Mouse (Mus musculus) lung, embryonic 16.5 days (tissue): ENCODE data around the gene Clec1a. TPM values are rescaled to one million over a fixed set of nuclear protein-coding genes. Genes with fewer than 3 reads are reported as not detected.

ENCODE experiments used
- ATAC-seq: fragments of 200-750 bp; cut with Nextera tagmentation; 2 replicates; pipeline ENCODE4 v1.8.0; 2017; ENCODE audit warnings: low read depth, mild to moderate bottlenecking, moderate library complexity
- H3K27ac ChIP-seq: fragments of 300-500 bp; sonication (generic); 2 replicates; pipeline ENCODE4 v1.5.1; 2014; ENCODE audit warnings: mild to moderate bottlenecking, control low read depth, low read length
- H3K27me3 ChIP-seq: fragments of 300-500 bp; sonication (generic); 2 replicates; pipeline ENCODE4 v1.6.1; 2014; ENCODE audit warnings: low read depth, low read length, mixed read lengths; ENCODE audit not compliant: control insufficient read depth, insufficient read depth
- H3K36me3 ChIP-seq: fragments of 300-500 bp; sonication (generic); 2 replicates; pipeline ENCODE4 v1.6.1; 2014; ENCODE audit warnings: low read length; ENCODE audit not compliant: control insufficient read depth, insufficient read depth
- H3K4me1 ChIP-seq: fragments of 300-500 bp; sonication (generic); replicated peaks from 2 replicates; pipeline ENCODE4 v1.6.1; 2014; ENCODE audit warnings: low read length, mixed read lengths; ENCODE audit not compliant: control insufficient read depth, insufficient read depth
- H3K4me2 ChIP-seq: fragments of 300-500 bp; sonication (generic); 2 replicates; pipeline ENCODE4 v1.6.1; 2014; ENCODE audit warnings: low read depth, low read length, control low read depth
- H3K4me3 ChIP-seq: fragments of 300-500 bp; sonication (generic); 2 replicates; pipeline ENCODE4 v1.5.1; 2014; ENCODE audit warnings: mild to moderate bottlenecking, low read length, control low read depth
- H3K9ac ChIP-seq: fragments of 300-500 bp; sonication (generic); 2 replicates; pipeline ENCODE4 v1.6.1; 2014; ENCODE audit warnings: low read length, control low read depth
- H3K9me3 ChIP-seq: fragments of 300-500 bp; sonication (generic); 2 replicates; pipeline ENCODE4 v1.6.1; 2016; ENCODE audit warnings: low read length; ENCODE audit not compliant: control insufficient read depth
- WGBS: fragments of 180-500 bp; shearing (Covaris S2); extraction: QIAGEN DNeasy Blood & Tissue Kit; methylation state at CpG from one replicate; pipeline ENCODE4 v1.1.7; 2014; 5-methylcytosine and 5-hydroxymethylcytosine counted together
- polyA plus RNA-seq: library from polyadenylated mRNA; unstranded; fragments of >200 nt; fragmentation: Nextera tagmentation; extraction: Ambion mirVana; gene quantifications from 2 replicates; pipeline ENCODE4 v1.2.1, GENCODE M21; 2015

The Clec1a gene
- polyA plus RNA-seq, 1 experiment from 2014 or later = 35.9 TPM

DNA sequence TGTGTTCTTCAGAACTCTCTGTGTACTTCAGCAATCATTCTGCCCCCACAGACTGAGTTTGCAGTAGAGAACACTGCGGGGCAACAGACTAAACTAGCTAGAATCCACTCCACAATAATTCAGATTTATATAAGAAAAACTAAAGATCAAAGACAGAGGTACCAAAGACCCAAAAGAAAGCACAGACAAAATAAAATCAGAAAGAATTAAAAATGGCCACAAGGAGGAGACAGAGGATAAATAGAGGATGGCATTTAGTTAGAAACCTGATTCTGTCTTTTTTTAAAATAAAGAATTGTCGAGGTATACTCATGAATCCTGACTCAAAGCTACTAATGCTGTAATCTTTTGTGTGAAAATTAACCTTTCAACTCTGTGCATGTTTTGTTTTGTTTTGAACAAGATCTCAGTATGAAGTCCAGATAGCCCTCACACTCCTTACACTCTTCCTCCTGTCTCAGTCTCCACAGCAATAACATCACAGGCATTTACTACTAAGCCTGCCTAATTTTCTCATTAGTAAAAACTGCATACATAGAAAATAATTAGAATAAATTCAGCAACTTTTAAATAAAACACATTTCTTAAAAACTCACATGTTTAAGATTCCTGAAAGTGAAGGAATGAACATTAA is 58.6 kb downstream of the Clec1a start:
- Histone ChIP-seq H3K4me2 (no peak overlapping the region), H3K9me3 (no peaks in the 10 kb centered on the region), H3K9ac (no peak overlapping the region), H3K4me1 (no peaks in the 10 kb centered on the region), H3K4me3 (no peak overlapping the region), H3K27ac (no peak overlapping the region), H3K36me3 (no peaks in the 10 kb centered on the region), H3K27me3 (no peaks in the 10 kb centered on the region)
- ATAC-seq = no peak
- WGBS = 15% methylated on average over 2 of the region's 2 CpGs

DNA sequence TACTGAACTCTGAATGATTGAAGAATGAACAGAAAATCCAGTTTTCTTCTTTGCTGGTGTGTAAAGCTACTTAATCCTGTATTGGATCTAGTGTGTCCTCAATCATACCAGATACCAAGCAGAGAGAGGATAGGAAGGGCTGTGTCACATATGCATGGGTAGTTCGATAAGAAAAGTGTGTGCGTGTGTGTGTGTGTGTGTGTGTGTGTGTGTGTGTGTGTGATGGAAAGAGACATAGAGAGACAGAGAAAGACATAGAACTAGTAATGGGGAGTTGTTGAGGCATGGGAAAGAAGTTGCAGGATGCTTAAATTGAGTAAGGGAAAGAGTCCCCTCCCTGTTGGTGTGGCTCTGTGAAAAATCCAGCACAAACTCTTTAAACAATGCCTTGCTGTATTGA is 66.0 kb downstream of the Clec1a start, which contains the start of gene Clec12b:
Gene Clec12b, minus strand, starts transcription at position 101 of the 400 bp plus-strand sequence.
- no peak within 1 kb of the TSS for H3K4me2 ChIP-seq
- WGBS = 75% methylated on average over 2 of the region's 2 CpGs
- H3K9ac ChIP-seq = no peak within 1 kb of the TSS
- H3K27me3 ChIP-seq = no peaks in the 10 kb centered on the region
- H3K4me1 ChIP-seq = no peaks in the 10 kb centered on the region
- H3K9me3 ChIP-seq = no peaks in the 10 kb centered on the region
- H3K4me3 ChIP-seq = no peak within 1 kb of the TSS
- H3K36me3 ChIP-seq = no peaks in the 10 kb centered on the region
- ATAC-seq = no peak
- H3K27ac ChIP-seq = no peak within 1 kb of the TSS

DNA sequence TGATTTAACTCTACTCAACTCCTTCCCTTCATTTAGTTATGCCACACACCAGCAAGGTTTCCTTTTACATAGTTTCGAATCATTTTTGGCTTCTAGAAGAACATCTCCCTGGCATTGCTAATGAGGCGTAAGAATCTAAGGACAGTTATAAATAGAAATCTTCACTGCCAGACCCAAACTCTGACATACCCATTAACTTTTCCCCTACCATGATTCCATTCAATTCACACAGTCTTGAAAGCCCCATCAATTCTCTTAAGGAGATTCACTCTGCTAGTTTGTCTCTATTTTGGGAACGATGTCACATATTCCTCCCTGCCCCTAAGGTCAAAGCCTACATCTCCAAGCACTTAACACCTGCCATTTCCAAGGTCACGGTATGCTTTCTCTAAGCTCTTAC is 66.8 kb downstream of the Clec1a start:
- no peak for ATAC-seq
- H3K4me3 ChIP-seq = no peak overlapping the region
- H3K27me3 ChIP-seq = no peaks in the 10 kb centered on the region
- WGBS = 82% methylated on average over 4 of the region's 4 CpGs
- no peak overlapping the region for H3K27ac ChIP-seq
- H3K4me2 ChIP-seq = no peak overlapping the region
- no peak overlapping the region for H3K9ac ChIP-seq
- H3K9me3 ChIP-seq = no peaks in the 10 kb centered on the region
- H3K4me1 ChIP-seq = no peaks in the 10 kb centered on the region
- H3K36me3 ChIP-seq = no peaks in the 10 kb centered on the region

DNA sequence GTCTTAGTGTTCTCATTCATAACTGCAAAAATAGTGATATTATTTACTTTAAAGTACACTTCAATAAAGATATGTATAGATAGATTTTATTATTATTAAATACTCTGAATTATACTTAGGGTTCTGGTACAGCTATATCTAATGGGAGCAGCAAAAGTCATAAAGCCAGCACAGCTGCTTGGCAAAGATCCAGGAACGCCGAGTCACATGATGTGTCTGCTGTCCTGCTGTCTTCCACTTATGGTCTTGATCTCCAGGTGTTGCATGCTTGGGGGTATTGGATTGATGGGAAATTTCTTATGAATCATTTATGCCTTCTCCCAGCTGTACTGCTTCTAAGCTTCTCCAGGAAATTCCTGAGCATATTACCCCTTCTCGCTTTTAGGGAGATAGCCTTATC is 68.3 kb downstream of the Clec1a start:
- H3K9me3 ChIP-seq = no peaks in the 10 kb centered on the region
- no peak overlapping the region for H3K9ac ChIP-seq
- H3K4me3 ChIP-seq = no peak overlapping the region
- 48% methylated on average over 3 of the region's 3 CpGs for WGBS
- no peak for ATAC-seq
- no peaks in the 10 kb centered on the region for H3K27me3 ChIP-seq
- H3K36me3 ChIP-seq = no peaks in the 10 kb centered on the region
- H3K4me1 ChIP-seq = no peaks in the 10 kb centered on the region
- no peak overlapping the region for H3K27ac ChIP-seq
- H3K4me2 ChIP-seq = no peak overlapping the region

DNA sequence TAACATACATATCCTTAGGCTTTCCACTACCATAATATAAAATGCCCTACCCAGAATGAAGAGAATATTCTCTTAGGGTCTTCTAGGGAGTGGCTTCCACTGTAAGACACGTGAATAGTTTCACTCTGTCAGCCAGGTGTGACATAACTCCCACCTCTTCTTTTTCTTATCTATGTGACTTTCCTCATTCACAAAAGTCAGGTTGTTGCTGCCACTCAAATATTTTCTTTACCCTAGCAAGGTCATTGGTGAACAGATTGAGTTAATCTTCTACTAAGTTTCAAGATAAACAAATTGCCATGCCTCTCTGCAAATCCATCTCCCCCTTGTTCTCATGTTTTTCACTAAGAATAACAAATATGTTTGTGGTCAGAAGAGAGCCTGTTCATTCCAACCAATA is 70.1 kb downstream of the Clec1a start:
- H3K36me3 ChIP-seq = no peaks in the 10 kb centered on the region
- H3K27ac ChIP-seq = no peak overlapping the region
- H3K27me3 ChIP-seq = no peaks in the 10 kb centered on the region

DNA sequence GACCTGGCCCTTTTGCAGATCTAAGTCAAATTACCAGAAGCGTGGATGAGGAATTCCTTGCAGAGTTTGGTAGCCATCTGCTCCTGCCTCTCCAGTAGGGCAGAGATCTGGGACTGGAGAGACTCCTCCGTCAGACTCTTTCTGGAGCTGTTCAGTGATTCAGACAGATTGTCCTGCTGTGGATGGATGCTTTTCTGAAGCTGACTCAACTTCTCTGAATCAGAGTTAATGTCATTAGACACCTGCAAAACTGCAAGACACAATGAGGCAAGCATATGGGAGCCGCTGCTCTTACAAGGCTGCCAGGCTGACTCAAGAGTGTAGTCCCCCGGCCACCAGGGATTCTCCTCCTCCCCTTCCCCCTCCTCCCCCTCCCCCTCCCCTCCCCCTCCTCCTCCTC is 71.3 kb downstream of the Clec1a start:
- Histone ChIP-seq H3K9me3 (peaks cover 2% of the 10 kb centered on the region; the same call in 1 of the 2 replicates), H3K27ac (no peak overlapping the region), H3K36me3 (no peaks in the 10 kb centered on the region), H3K9ac (no peak overlapping the region), H3K27me3 (no peaks in the 10 kb centered on the region), H3K4me2 (no peak overlapping the region), H3K4me1 (no peaks in the 10 kb centered on the region), H3K4me3 (no peak overlapping the region)
- ATAC-seq = no peak
- WGBS = 57% methylated on average over 4 of the region's 4 CpGs

More for the DNA sequence above, 70.1 kb downstream of the Clec1a start:
- 33% methylated on average over 1 of the region's 1 CpGs for WGBS
- Histone ChIP-seq H3K4me3 (no peak overlapping the region), H3K4me1 (no peaks in the 10 kb centered on the region), H3K4me2 (no peak overlapping the region), H3K9ac (no peak overlapping the region), H3K9me3 (no peaks in the 10 kb centered on the region)
- ATAC-seq = no peak

DNA sequence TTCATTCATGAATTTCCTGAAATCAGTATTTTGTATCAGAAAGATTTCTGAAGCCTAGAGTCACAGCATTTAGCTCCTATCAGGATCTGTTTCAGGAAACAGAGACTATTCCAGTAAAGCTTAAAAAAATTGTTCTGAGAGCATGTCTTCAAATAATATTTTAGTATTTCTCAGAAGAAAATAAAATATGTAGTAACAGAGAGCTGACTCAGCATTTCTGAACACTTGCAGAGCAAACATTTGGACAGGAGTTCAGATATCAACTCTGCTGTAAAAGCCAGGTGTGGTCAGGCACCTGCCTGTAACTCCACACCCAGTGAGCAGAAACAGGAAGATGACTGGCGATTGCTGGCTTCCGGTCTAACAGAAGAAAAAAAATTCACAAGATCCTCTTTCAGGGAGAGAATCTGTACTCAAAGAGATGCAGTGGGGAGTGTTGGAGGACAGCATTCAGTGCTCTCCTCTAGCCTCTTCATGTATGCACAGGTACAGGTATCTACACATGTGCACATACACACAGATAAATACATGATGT is 76.8 kb downstream of the Clec1a start:
- H3K36me3 ChIP-seq = no peaks in the 10 kb centered on the region

More for the DNA sequence above, 76.8 kb downstream of the Clec1a start:
- H3K4me1 ChIP-seq = no peaks in the 10 kb centered on the region
- no peak overlapping the region for H3K27ac ChIP-seq
- ATAC-seq = no peak
- H3K4me2 ChIP-seq = no peak overlapping the region
- H3K4me3 ChIP-seq = no peak overlapping the region
- WGBS = 64% methylated on average over 2 of the region's 2 CpGs
- H3K9ac ChIP-seq = no peak overlapping the region
- H3K9me3 ChIP-seq = peaks cover 2% of the 10 kb centered on the region; the same call in 1 of the 2 replicates
- H3K27me3 ChIP-seq = no peaks in the 10 kb centered on the region

Other genes with a start within 250 kb of the Clec1a start
- 0.09 and 0.18 TPM in 2 replicates for gene Cd69, start 176.6 kb downstream of the Clec1a start, polyA plus RNA-seq
- not detected in 2 replicates for gene 4922502D21Rik, start 120.2 kb downstream of the Clec1a start, polyA plus RNA-seq
- gene Clec12a, start 109.3 kb downstream of the Clec1a start, polyA plus RNA-seq = 3.3 and 4.3 TPM in 2 replicates
- gene Clec12b, start 66.1 kb downstream of the Clec1a start, polyA plus RNA-seq = 0.36 and 0.50 TPM in 2 replicates
- 2.8 and 3.7 TPM in 2 replicates for gene Clec1b, start 54.7 kb downstream of the Clec1a start, polyA plus RNA-seq
- gene Clec9a, start 43.1 kb downstream of the Clec1a start, polyA plus RNA-seq = 1.5 and 1.6 TPM in 2 replicates
- 0.11 and 0.15 TPM in 2 replicates for gene Olr1, start 55.2 kb upstream of the Clec1a start, polyA plus RNA-seq
- 0.09 TPM in 1 of 2 replicates, not detected in the other for gene Tmem52b, start 60.6 kb upstream of the Clec1a start, polyA plus RNA-seq
- gene Gabarapl1, start 81.2 kb upstream of the Clec1a start, polyA plus RNA-seq = 48.0 and 48.3 TPM in 2 replicates
- gene Klre1, start 125.9 kb upstream of the Clec1a start, polyA plus RNA-seq = not detected in 2 replicates
- 0.51 and 2.0 TPM in 2 replicates for gene Klrd1, start 139.8 kb upstream of the Clec1a start, polyA plus RNA-seq
- 0.30 and 0.52 TPM in 2 replicates for gene Klrk1, start 171.9 kb upstream of the Clec1a start, polyA plus RNA-seq
- gene Klrc3, start 191.3 kb upstream of the Clec1a start, polyA plus RNA-seq = not detected in 2 replicates
- gene Klrc2, start 208.7 kb upstream of the Clec1a start, polyA plus RNA-seq = not detected in 2 replicates
- gene Klrc1, start 227.0 kb upstream of the Clec1a start, polyA plus RNA-seq = 0.15 and 0.20 TPM in 2 replicates